Mouse (Mus musculus): ENCODE data around the gene Tmem38b.

The Tmem38b gene

GRCm38 (mm10) chr4:53828914-53829313 lies 3.1 kb downstream of the Tmem38b start:
- no peak for DNase-seq (ENCODE audit: low read depth, low spot score)

GRCm38 (mm10) chr4:53830016-53830415 lies 4.2 kb downstream of the Tmem38b start:
- no peak for DNase-seq (ENCODE audit: low read depth, low spot score)

- no peak for DNase-seq (ENCODE audit: low read depth, low spot score)
Measured at GRCm38 (mm10) chr4:53830579-53830978, 4.7 kb downstream of the Tmem38b start.

- peak; percentile 76 for DNase-seq (ENCODE audit: low read depth, low spot score)
Measured at GRCm38 (mm10) chr4:53832321-53832720, 6.5 kb downstream of the Tmem38b start.

GRCm38 (mm10) chr4:53836978-53837377 lies 11.1 kb downstream of the Tmem38b start:
- no peak for DNase-seq (ENCODE audit: low read depth, low spot score)

- no peak for DNase-seq (ENCODE audit: low read depth, low spot score)
Measured at GRCm38 (mm10) chr4:53840158-53840870, 14.5 kb downstream of the Tmem38b start.

GRCm38 (mm10) chr4:53843553-53843952 lies 17.7 kb downstream of the Tmem38b start:
- DNase-seq (ENCODE audit: low read depth, low spot score), result peak; percentile 85

GRCm38 (mm10) chr4:53844835-53845619 lies 19.2 kb downstream of the Tmem38b start:
- DNase-seq (ENCODE audit: low read depth, low spot score), result peak; percentile 83

- no peak for DNase-seq (ENCODE audit: low read depth, low spot score)
Measured at GRCm38 (mm10) chr4:53845656-53846055, 19.8 kb downstream of the Tmem38b start.

- DNase-seq (ENCODE audit: low read depth, low spot score), result no peak
Measured at GRCm38 (mm10) chr4:53846326-53846725, 20.5 kb downstream of the Tmem38b start.

- DNase-seq (ENCODE audit: low read depth, low spot score), result no peak
Measured at GRCm38 (mm10) chr4:53847541-53847940, 21.7 kb downstream of the Tmem38b start.

- no peak for DNase-seq (ENCODE audit: low read depth, low spot score)
Measured at GRCm38 (mm10) chr4:53848308-53848707, 22.5 kb downstream of the Tmem38b start.

GRCm38 (mm10) chr4:53848816-53849215 lies 23.0 kb downstream of the Tmem38b start:
- no peak for DNase-seq (ENCODE audit: low read depth, low spot score)

- DNase-seq (ENCODE audit: low read depth, low spot score), result no peak
Measured at GRCm38 (mm10) chr4:53849804-53850203, 24.0 kb downstream of the Tmem38b start.

GRCm38 (mm10) chr4:53853333-53853732 lies 27.5 kb downstream of the Tmem38b start:
- no peak for DNase-seq (ENCODE audit: low read depth, low spot score)

- no peak for DNase-seq (ENCODE audit: low read depth, low spot score)
Measured at GRCm38 (mm10) chr4:53859944-53860343, 34.1 kb downstream of the Tmem38b start.

GRCm38 (mm10) chr4:53862101-53862500 lies 36.3 kb downstream of the Tmem38b start:
- no peak for DNase-seq (ENCODE audit: low read depth, low spot score)

GRCm38 (mm10) chr4:53864098-53864820 lies 38.4 kb downstream of the Tmem38b start:
- DNase-seq (ENCODE audit: low read depth, low spot score), result no peak

- no peak for DNase-seq (ENCODE audit: low read depth, low spot score)
Measured at GRCm38 (mm10) chr4:53866459-53866858, 40.6 kb downstream of the Tmem38b start.

GRCm38 (mm10) chr4:53878542-53879417 lies 52.9 kb downstream of the Tmem38b start:
- DNase-seq (ENCODE audit: low read depth, low spot score), result peak; percentile 15
